28 mouse cellular contexts compared by ENCODE assay signal in genomic region chr15:59746290-59746689, GRCm38 (mm10).
DNase-seq lines count a peak whose midpoint lies in the region; ATAC-seq and TF ChIP-seq lines count a peak whose summit lies in the region.
"Had no signal": no experiment of that assay in that cellular context is flagged by ENCODE, and none has a peak within 500 bp of the region (broad histone marks: within the 10 kb centered on the region; RNA-seq: fewer than 3 reads in every experiment).

No protein-coding gene starts in this region.

- H3K9ac ChIP-seq in forebrain, embryonic 16.5 days (replicated peaks; ENCODE audit: low read depth, low read length): no peak overlapping the region
- H3K9ac ChIP-seq: embryonic facial prominence, embryonic 12.5 days; heart, embryonic 12.5 days; hindbrain, embryonic 13.5 days; limb, embryonic 12.5 days; liver, embryonic 15.5 days; lung, embryonic 14.5 days; midbrain, embryonic 15.5 days had no signal

- no peak overlapping the region for H3K4me2 ChIP-seq in forebrain, embryonic 16.5 days (ENCODE audit: low read length)
- H3K4me2 ChIP-seq: embryonic facial prominence, embryonic 12.5 days; heart, embryonic 12.5 days; hindbrain, embryonic 13.5 days; limb, embryonic 12.5 days; liver, embryonic 15.5 days; lung, embryonic 14.5 days; midbrain, embryonic 15.5 days had no signal

- no peaks in the 10 kb centered on the region for H3K36me3 ChIP-seq in forebrain, embryonic 10.5 days (replicated peaks)
- H3K36me3 ChIP-seq in forebrain, embryonic 16.5 days (ENCODE audit: control insufficient read depth, insufficient read depth): no peaks in the 10 kb centered on the region
- no peaks in the 10 kb centered on the region for H3K36me3 ChIP-seq in kidney, adult 2 months (ENCODE audit: control insufficient read depth, insufficient read depth, low read length)
- H3K36me3 ChIP-seq: embryonic facial prominence, embryonic 12.5 days; heart, embryonic 12.5 days; hindbrain, embryonic 13.5 days; limb, embryonic 12.5 days; liver, embryonic 15.5 days; midbrain, embryonic 15.5 days had no signal

- no peak for DNase-seq in forebrain, embryonic 10.5 days (ENCODE audit: extremely low spot score, low spot score)
- peak; percentile 43 for DNase-seq in kidney, adult 2 months
- DNase-seq in kidney, adult 18-20 months: no peak
- peak; percentile 10 for DNase-seq in brain, adult 2 months (ENCODE audit: low read depth, low spot score)
- DNase-seq in thymus, postnatal 0 days (ENCODE audit: low spot score): no peak
- DNase-seq in spleen, postnatal 14 days (ENCODE audit: low spot score in 2 of 2): no peak
- DNase-seq: adrenal gland, adult 8-10 months; cerebellum, adult 11-12 months; cerebellum, adult 9-11 months; embryo, embryonic 11 days; gastrocnemius, postnatal 25 days; heart, adult 11 months; heart, postnatal 4 days; lung, embryonic 14.5 days; lung, postnatal 14 days; right cerebral cortex, postnatal 25 days; thymus, adult 18-20 months; thymus, postnatal 36 days had no signal

- H3K9me3 ChIP-seq in forebrain, embryonic 10.5 days: no peaks in the 10 kb centered on the region
- no peaks in the 10 kb centered on the region for H3K9me3 ChIP-seq in forebrain, embryonic 16.5 days (ENCODE audit: control insufficient read depth, low read length)
- H3K9me3 ChIP-seq: embryonic facial prominence, embryonic 12.5 days; heart, embryonic 12.5 days; hindbrain, embryonic 13.5 days; limb, embryonic 12.5 days; liver, embryonic 15.5 days; midbrain, embryonic 15.5 days had no signal

- no peak for TF ChIP-seq CTCF in kidney, adult 2 months (conservative IDR thresholded peaks at IDR 0.05; ENCODE audit: insufficient read depth, insufficient read length, low read depth, low read length)

- 73% methylated on average over 9 of the region's 9 CpGs for WGBS in forebrain, embryonic 10.5 days
- WGBS in forebrain, embryonic 16.5 days: 34% methylated on average over 9 of the region's 9 CpGs
- 46% methylated on average over 9 of the region's 9 CpGs for WGBS in kidney, adult 2 months

- 0 out of 2 replicates have a peak overlapping the region, but pooled peaks have one; percentile 11 for H3K27ac ChIP-seq in forebrain, embryonic 10.5 days
- no peak overlapping the region for H3K27ac ChIP-seq in forebrain, embryonic 16.5 days (ENCODE audit: low read length)
- H3K27ac ChIP-seq in kidney, adult 2 months (ENCODE audit: insufficient read depth, low read depth, low read length): peak overlapping the region; percentile 25; the same call in 1 of the 2 replicates
- H3K27ac ChIP-seq: embryonic facial prominence, embryonic 12.5 days; hindbrain, embryonic 13.5 days; limb, embryonic 12.5 days; liver, embryonic 15.5 days; midbrain, embryonic 15.5 days had no signal

- no peak for TF ChIP-seq POLR2A in kidney, adult 2 months (IDR thresholded peaks at IDR 0.05; ENCODE audit: low read depth, low read length)

- H3K4me3 ChIP-seq in forebrain, embryonic 10.5 days: no peak overlapping the region
- H3K4me3 ChIP-seq in forebrain, embryonic 16.5 days (replicated peaks; ENCODE audit: low read length): no peak overlapping the region
- no peak overlapping the region for H3K4me3 ChIP-seq in kidney, adult 2 months (ENCODE audit: insufficient read depth, low read depth, low read length)
- H3K4me3 ChIP-seq: embryonic facial prominence, embryonic 12.5 days; heart, embryonic 12.5 days; hindbrain, embryonic 13.5 days; limb, embryonic 12.5 days; liver, embryonic 15.5 days; midbrain, embryonic 15.5 days had no signal

- no peaks in the 10 kb centered on the region for H3K27me3 ChIP-seq in forebrain, embryonic 10.5 days (ENCODE audit: poor library complexity, severe bottlenecking)
- no peaks in the 10 kb centered on the region for H3K27me3 ChIP-seq in forebrain, embryonic 16.5 days (replicated peaks; ENCODE audit: control insufficient read depth, insufficient read depth, low read length)
- no peaks in the 10 kb centered on the region for H3K27me3 ChIP-seq in kidney, adult 2 months (replicated peaks; ENCODE audit: control insufficient read depth, insufficient read depth, low read length)
- H3K27me3 ChIP-seq: embryonic facial prominence, embryonic 12.5 days; heart, embryonic 12.5 days; hindbrain, embryonic 13.5 days; limb, embryonic 12.5 days; liver, embryonic 15.5 days; midbrain, embryonic 15.5 days had no signal

- ATAC-seq in forebrain, embryonic 16.5 days: no peak
- peak; percentile 34 for ATAC-seq in CD4-positive, CD25-positive, alpha-beta regulatory T cell, adult 4 months
- ATAC-seq: activated CD4-positive, CD25-positive, alpha-beta regulatory T cell, adult 4 months; intestine, postnatal 0 days; midbrain, embryonic 15.5 days had no signal

- peaks cover 19% of the 10 kb centered on the region for H3K4me1 ChIP-seq in forebrain, embryonic 10.5 days
- H3K4me1 ChIP-seq in forebrain, embryonic 16.5 days (replicated peaks; ENCODE audit: control insufficient read depth, insufficient read depth, low read length): no peaks in the 10 kb centered on the region
- H3K4me1 ChIP-seq in kidney, adult 2 months (ENCODE audit: control insufficient read depth, insufficient read depth, low read length): no peaks in the 10 kb centered on the region
- H3K4me1 ChIP-seq: embryonic facial prominence, embryonic 12.5 days; hindbrain, embryonic 13.5 days; limb, embryonic 12.5 days; midbrain, embryonic 15.5 days had no signal

Comparison
In these comparisons a context has a peak if more than half of its experiments do, and no peak if none do; other contexts are left out.
1. DNase-seq: peak in kidney, adult 2 months (single experiment) and brain, adult 2 months (single experiment); none in forebrain, embryonic 10.5 days (single experiment), kidney, adult 18-20 months (single experiment), thymus, postnatal 0 days (single experiment) and spleen, postnatal 14 days (0 of 2).